Mouse (Mus musculus): ENCODE measurements around the gene 5730409E04Rik.

DNA sequence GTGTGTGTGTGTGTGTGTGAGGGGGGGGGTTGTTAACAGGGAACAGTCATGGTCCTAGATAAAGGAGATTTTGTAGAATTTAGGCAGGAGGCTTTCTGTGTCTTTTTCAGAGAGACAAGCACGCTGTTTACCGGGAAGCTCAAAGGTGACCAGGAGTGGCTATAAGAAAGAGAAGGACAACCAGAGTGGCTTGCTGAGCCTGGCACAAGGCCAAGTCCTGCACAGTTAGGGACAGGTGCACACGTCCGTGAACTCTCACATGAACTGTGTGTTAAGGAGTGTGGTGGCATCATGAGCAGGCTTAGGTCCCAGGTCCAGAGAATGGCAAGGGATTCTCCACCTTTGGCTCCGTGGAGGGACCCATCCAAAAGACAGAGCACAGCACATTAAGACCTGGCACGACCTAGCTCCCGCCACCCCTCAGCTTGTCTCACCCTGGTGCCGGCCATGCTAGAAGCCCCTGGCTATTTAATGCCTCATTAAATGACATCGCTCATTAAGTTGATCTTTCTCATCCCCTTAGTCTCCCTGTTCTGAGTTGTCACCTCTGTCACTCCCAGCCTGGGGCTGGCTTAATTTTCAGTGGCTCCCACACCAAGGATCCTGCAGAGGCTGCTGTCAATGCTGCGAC, 34.8 kb downstream of the 5730409E04Rik start:
- TF ChIP-seq POLR2A (IDR thresholded peaks at IDR 0.05; ENCODE audit: insufficient read length, low read depth) (no peak), MAX (IDR thresholded peaks at IDR 0.05; ENCODE audit: low read depth) (no peak), POLR2AphosphoS2 (IDR thresholded peaks at IDR 0.05; ENCODE audit: insufficient read length, low read depth) (no peak), E2F4 (IDR thresholded peaks at IDR 0.05; ENCODE audit: insufficient read depth) (no peak), USF1 (IDR thresholded peaks at IDR 0.05; ENCODE audit: low read depth) (no peak), TCF3 (IDR thresholded peaks at IDR 0.05; ENCODE audit: insufficient read length, low read depth) (no peak)
